Mouse (Mus musculus): ENCODE results near the gene Rassf10.

- no peak for TF ChIP-seq POLR2AphosphoS2 (IDR thresholded peaks at IDR 0.05; ENCODE audit: insufficient read length, low read depth)
- TF ChIP-seq USF1 (IDR thresholded peaks at IDR 0.05; ENCODE audit: low read depth): no peak
- no peak for TF ChIP-seq MYOD1 (IDR thresholded peaks at IDR 0.05; ENCODE audit: control insufficient read depth in 1 of 3, insufficient read length in 2 of 3, low read depth in 2 of 3)
- TF ChIP-seq POLR2A (IDR thresholded peaks at IDR 0.05; ENCODE audit: insufficient read length, low read depth): no peak
- no peak for TF ChIP-seq TCF12 (IDR thresholded peaks at IDR 0.05; ENCODE audit: insufficient read depth, poor library complexity, severe bottlenecking)
- TF ChIP-seq E2F4 (IDR thresholded peaks at IDR 0.05; ENCODE audit: insufficient read depth): no peak
- TF ChIP-seq MAX (IDR thresholded peaks at IDR 0.05; ENCODE audit: low read depth): no peak
Measured at GRCm38 (mm10) chr7:112985578-112985949, 31.8 kb downstream of the Rassf10 start.

Measured in myocyte (in vitro differentiated cells).